Mouse (Mus musculus): ENCODE measurements around the gene Zfp622. TPM values are rescaled to one million over a fixed set of nuclear protein-coding genes. Genes with fewer than 3 reads are reported as not detected.

The Zfp622 gene
- polyA plus RNA-seq, 1 experiment, result 29.7 TPM

DNA sequence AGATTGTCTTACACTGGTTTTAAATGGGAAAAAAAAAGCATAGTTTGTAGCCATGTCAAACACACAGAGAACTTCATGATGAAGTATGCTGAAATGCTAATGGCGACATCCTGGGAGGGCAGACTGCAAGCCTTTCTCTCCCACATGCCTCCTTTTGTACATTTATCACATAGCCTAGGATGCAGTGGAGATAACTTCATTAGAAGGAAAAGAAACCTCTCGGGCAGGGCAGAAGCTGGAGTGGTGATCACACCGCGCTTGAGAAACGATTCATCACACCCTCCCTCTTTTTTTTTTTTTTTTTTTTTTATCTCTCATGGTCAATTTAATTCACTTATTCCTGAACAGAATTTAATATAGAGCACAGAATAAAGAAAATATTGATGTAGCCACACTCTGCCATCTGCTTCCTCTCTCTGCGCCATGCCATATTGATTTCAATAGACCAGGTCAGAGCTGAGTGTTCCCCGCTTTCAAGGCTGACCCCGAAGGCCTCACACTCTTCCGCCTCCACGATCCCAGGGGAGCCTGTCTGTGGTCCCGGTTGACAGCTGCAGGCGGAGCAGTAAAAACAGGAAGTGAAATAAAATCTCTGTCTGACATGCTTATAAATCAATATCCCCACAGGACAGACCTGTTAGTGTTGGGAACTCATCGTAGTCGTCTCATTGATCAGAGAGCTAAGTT is 32.0 kb downstream of the Zfp622 start:
- Histone ChIP-seq H3K4me1 (ENCODE audit: control insufficient read depth, insufficient read depth, low read length) (no peaks in the 10 kb centered on the region), H3K27me3 (ENCODE audit: control insufficient read depth, insufficient read depth, low read length) (no peaks in the 10 kb centered on the region), H3K4me3 (replicated peaks; ENCODE audit: insufficient read depth, low read depth, low read length) (no peak overlapping the region), H3K27ac (ENCODE audit: insufficient read depth, low read length) (no peak overlapping the region)
- 36% methylated on average over 14 of the region's 14 CpGs for WGBS
- TF ChIP-seq POLR2A (IDR thresholded peaks at IDR 0.05; ENCODE audit: borderline replicate concordance, insufficient read depth, low read length) (no peak), CTCF (IDR thresholded peaks at IDR 0.05; ENCODE audit: borderline replicate concordance, insufficient read depth, low read depth, low read length) (no peak)
- no peak for DNase-seq

DNA sequence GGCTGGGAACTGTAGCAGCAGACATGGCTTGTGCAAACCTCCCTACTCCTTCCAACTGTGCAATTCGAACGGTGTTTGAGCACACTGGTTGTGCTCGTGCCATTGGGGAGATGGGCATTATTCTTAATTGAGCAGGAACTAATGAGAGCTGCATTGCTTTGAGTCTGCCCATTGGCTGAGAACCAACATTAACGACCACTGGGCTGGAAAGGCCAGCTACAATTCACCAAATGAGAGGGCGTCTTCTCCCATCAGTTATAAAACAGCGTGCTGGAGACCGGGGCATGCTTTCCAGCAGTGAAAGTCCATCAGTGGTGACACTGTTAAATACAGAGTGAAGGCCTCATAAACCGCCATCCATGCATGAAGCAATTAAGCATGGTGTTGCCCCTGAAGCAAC is 37.6 kb downstream of the Zfp622 start:
- Histone ChIP-seq H3K4me1 (ENCODE audit: control insufficient read depth, insufficient read depth, low read length) (no peaks in the 10 kb centered on the region), H3K27ac (ENCODE audit: insufficient read depth, low read length) (no peak overlapping the region), H3K27me3 (ENCODE audit: control insufficient read depth, insufficient read depth, low read length) (no peaks in the 10 kb centered on the region), H3K4me3 (replicated peaks; ENCODE audit: insufficient read depth, low read depth, low read length) (no peak overlapping the region)
- WGBS, result 16% methylated on average over 8 of the region's 8 CpGs
- TF ChIP-seq POLR2A (IDR thresholded peaks at IDR 0.05; ENCODE audit: borderline replicate concordance, insufficient read depth, low read length) (no peak), CTCF (IDR thresholded peaks at IDR 0.05; ENCODE audit: borderline replicate concordance, insufficient read depth, low read depth, low read length) (no peak)
- no peak for DNase-seq

DNA sequence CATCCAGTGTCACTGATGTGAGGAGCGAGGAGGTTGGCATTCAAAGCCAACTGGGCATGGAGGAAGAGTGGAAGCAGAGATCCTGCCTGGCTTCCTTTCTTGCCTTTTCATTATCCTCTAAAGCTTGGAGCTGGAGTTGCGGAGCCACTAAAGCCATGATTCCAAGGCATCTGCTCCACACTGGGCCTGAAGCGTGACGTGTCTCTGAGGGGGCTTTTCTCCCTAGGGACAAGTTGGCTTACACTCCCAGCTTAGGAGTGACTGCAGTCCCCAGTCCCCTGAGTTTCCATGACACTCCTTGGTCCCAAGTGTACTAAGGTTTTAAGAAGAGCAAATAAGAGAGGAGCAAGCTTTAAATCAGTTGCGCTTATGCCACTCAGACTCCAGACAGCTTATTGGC is 38.5 kb downstream of the Zfp622 start:
- 48% methylated on average over 5 of the region's 5 CpGs for WGBS
- no peak for DNase-seq
- Histone ChIP-seq H3K4me3 (replicated peaks; ENCODE audit: insufficient read depth, low read depth, low read length) (no peak overlapping the region), H3K4me1 (ENCODE audit: control insufficient read depth, insufficient read depth, low read length) (no peaks in the 10 kb centered on the region), H3K27ac (ENCODE audit: insufficient read depth, low read length) (no peak overlapping the region), H3K27me3 (ENCODE audit: control insufficient read depth, insufficient read depth, low read length) (no peaks in the 10 kb centered on the region)
- TF ChIP-seq CTCF (IDR thresholded peaks at IDR 0.05; ENCODE audit: borderline replicate concordance, insufficient read depth, low read depth, low read length) (no peak), POLR2A (IDR thresholded peaks at IDR 0.05; ENCODE audit: borderline replicate concordance, insufficient read depth, low read length) (no peak)

DNA sequence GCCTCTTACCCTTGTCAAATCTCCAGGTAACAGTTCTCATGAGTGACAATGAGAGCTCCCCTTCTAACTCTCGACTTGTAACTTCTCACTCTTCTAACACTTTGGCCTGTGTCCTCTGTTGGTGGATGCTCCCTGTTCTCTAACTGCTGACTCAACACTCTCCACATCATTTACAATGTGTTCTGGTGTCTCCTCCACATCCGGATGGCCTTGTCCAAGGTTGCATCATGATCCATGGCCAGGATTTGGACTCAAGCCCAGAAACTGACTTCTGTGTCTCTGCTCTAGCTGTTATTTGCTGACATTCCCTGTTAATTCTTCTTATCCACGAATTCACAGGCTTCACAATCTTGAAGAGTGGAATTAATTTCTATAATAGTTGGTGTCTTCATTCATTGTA is 47.5 kb downstream of the Zfp622 start:
- H3K27ac ChIP-seq (ENCODE audit: insufficient read depth, low read length), result no peak overlapping the region
- no peaks in the 10 kb centered on the region for H3K4me1 ChIP-seq (ENCODE audit: control insufficient read depth, insufficient read depth, low read length)
- no peak overlapping the region for H3K4me3 ChIP-seq (replicated peaks; ENCODE audit: insufficient read depth, low read depth, low read length)
- H3K27me3 ChIP-seq (ENCODE audit: control insufficient read depth, insufficient read depth, low read length), result no peaks in the 10 kb centered on the region
- 29% methylated on average over 3 of the region's 3 CpGs for WGBS
- no peak for DNase-seq
- TF ChIP-seq CTCF (IDR thresholded peaks at IDR 0.05; ENCODE audit: borderline replicate concordance, insufficient read depth, low read depth, low read length) (no peak), POLR2A (IDR thresholded peaks at IDR 0.05; ENCODE audit: borderline replicate concordance, insufficient read depth, low read length) (no peak)

DNA sequence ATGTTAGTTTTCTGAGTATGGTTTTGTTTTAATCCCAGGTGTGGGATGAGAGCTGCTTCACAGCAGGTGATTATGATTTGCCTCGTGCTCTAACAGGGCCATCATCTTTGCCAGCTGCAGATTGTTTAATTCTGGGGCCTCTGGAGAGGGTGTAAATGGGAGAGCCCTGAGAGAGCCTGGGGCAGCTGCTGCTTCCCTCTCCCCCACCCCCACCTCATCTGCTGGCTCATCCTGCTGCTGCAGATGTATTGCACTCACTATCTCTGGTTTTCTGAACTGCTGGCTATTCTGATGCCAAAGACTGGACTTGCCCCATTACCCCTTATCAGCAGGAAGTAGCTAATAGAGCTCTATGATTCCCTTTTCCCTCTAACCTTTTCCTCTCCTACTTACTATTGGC is 56.4 kb downstream of the Zfp622 start:
- no peak overlapping the region for H3K4me3 ChIP-seq (replicated peaks; ENCODE audit: insufficient read depth, low read depth, low read length)
- WGBS, result 18% methylated on average over 1 of the region's 1 CpGs
- no peak overlapping the region for H3K27ac ChIP-seq (ENCODE audit: insufficient read depth, low read length)
- no peaks in the 10 kb centered on the region for H3K4me1 ChIP-seq (ENCODE audit: control insufficient read depth, insufficient read depth, low read length)
- no peak for DNase-seq
- no peaks in the 10 kb centered on the region for H3K27me3 ChIP-seq (ENCODE audit: control insufficient read depth, insufficient read depth, low read length)
- no peak for TF ChIP-seq CTCF (IDR thresholded peaks at IDR 0.05; ENCODE audit: borderline replicate concordance, insufficient read depth, low read depth, low read length)
- TF ChIP-seq POLR2A (IDR thresholded peaks at IDR 0.05; ENCODE audit: borderline replicate concordance, insufficient read depth, low read length), result no peak

DNA sequence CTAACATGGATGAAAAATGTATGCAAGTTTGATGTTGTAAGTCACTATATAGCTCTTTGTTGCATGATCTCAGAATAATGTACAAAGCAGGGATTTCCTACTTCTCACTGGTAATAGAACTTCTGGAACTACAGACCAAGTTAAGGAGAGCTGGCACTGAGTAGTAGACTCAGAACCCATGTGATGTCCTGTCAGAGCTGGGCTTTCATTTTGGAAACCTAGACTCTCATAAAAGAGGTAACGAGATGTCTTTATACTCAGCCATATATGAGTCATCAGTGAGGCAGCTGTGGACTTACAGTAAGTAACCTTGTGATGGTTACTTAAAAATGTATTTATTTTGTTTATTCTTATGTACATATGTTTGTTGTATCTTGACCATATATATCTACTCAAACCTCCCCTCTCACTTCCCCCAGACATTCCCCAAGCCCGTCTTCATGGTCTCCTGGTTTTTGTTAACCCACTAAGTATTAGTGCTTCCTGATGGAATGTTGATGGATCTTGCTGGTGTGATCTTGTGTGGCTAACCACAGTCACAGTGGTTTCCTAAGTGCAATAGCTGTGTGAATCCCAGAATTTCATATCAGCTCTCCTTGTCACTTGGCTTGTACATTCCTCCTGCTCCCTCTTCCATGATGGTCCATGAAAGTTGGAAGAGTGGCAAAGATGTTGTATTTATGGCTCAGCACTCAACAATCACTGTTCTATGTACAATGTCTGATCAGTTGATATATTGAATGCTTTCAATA is 57.2 kb downstream of the Zfp622 start:
- DNase-seq, result no peak
- H3K27me3 ChIP-seq (ENCODE audit: control insufficient read depth, insufficient read depth, low read length), result no peaks in the 10 kb centered on the region
- no peak overlapping the region for H3K4me3 ChIP-seq (replicated peaks; ENCODE audit: insufficient read depth, low read depth, low read length)
- 90% methylated on average over 2 of the region's 2 CpGs for WGBS
- no peak for TF ChIP-seq POLR2A (IDR thresholded peaks at IDR 0.05; ENCODE audit: borderline replicate concordance, insufficient read depth, low read length)
- TF ChIP-seq CTCF (IDR thresholded peaks at IDR 0.05; ENCODE audit: borderline replicate concordance, insufficient read depth, low read depth, low read length), result no peak
- H3K4me1 ChIP-seq (ENCODE audit: control insufficient read depth, insufficient read depth, low read length), result no peaks in the 10 kb centered on the region
- no peak overlapping the region for H3K27ac ChIP-seq (ENCODE audit: insufficient read depth, low read length)

Other genes starting within 250 kb of the Zfp622 start
- 24.8 and 26.6 TPM in 2 replicates for gene Retreg1, start 141.2 kb upstream of the Zfp622 start, polyA plus RNA-seq (2012; rRNA removed)